Mouse (Mus musculus) intestine, embryonic 14.5 days (tissue): ENCODE results near the gene St3gal4. TPM values are rescaled to one million over a fixed set of nuclear protein-coding genes. Genes with fewer than 3 reads are reported as not detected.

Experiments used
- ATAC-seq: fragments of 200-750 bp; cut with Nextera tagmentation; replicated peaks from 2 replicates; pipeline ENCODE4 v1.8.0; 2017; ENCODE audit warnings: low read depth, moderate number of reproducible peaks, moderate TSS enrichment, moderate library complexity; ENCODE audit not compliant: low FRiP score, low TSS enrichment
- DNase-seq: peaks from one replicate; pipeline ENCODE4 v3.0.0-alpha.2; 2018; ENCODE audit warnings: low spot score
- H3K27ac ChIP-seq: fragments of 300-500 bp; sonication (generic); 2 replicates; pipeline ENCODE4 v1.5.1; 2014; ENCODE audit warnings: low read depth, mild to moderate bottlenecking, control low read depth
- H3K27me3 ChIP-seq: fragments of 300-500 bp; sonication (generic); replicated peaks from 2 replicates; pipeline ENCODE4 v1.6.1; 2014; ENCODE audit warnings: low read length, control low read depth; ENCODE audit not compliant: control insufficient read depth, insufficient read depth
- H3K36me3 ChIP-seq: fragments of 300-500 bp; sonication (generic); 2 replicates; pipeline ENCODE4 v1.6.1; 2014; ENCODE audit warnings: low read length, control low read depth; ENCODE audit not compliant: control insufficient read depth, insufficient read depth
- H3K4me1 ChIP-seq: fragments of 300-500 bp; sonication (generic); replicated peaks from 2 replicates; pipeline ENCODE4 v1.6.1; 2014; ENCODE audit warnings: low read length, control low read depth, mixed read lengths; ENCODE audit not compliant: control insufficient read depth, insufficient read depth
- H3K4me2 ChIP-seq: fragments of 300-500 bp; sonication (generic); 2 replicates; pipeline ENCODE4 v1.6.1; 2014; ENCODE audit warnings: low read length
- H3K4me3 ChIP-seq: fragments of 300-500 bp; sonication (generic); 2 replicates; pipeline ENCODE4 v1.5.1; 2014; ENCODE audit warnings: low read depth, low read length, control low read depth, mixed read lengths
- H3K9ac ChIP-seq: fragments of 300-500 bp; sonication (generic); 2 replicates; pipeline ENCODE4 v1.6.1; 2014; ENCODE audit warnings: mild to moderate bottlenecking, low read length
- H3K9me3 ChIP-seq: fragments of 300-500 bp; sonication (generic); 2 replicates; pipeline ENCODE4 v1.6.1; 2016; ENCODE audit warnings: low read length, control low read depth; ENCODE audit not compliant: control insufficient read depth
- WGBS: fragments of 180-500 bp; shearing (Covaris S2); extraction: QIAGEN DNeasy Blood & Tissue Kit; methylation state at CpG from one replicate; pipeline ENCODE4 v1.1.7; 2014; 5-methylcytosine and 5-hydroxymethylcytosine counted together
- polyA plus RNA-seq: library from polyadenylated mRNA; unstranded; fragments of >200 nt; fragmentation: Nextera tagmentation; extraction: Ambion mirVana; gene quantifications from 2 replicates; pipeline ENCODE4 v1.2.1, GENCODE M21; 2014

The St3gal4 gene
- polyA plus RNA-seq, 1 experiment from 2014 or later = 34.1 TPM

DNA sequence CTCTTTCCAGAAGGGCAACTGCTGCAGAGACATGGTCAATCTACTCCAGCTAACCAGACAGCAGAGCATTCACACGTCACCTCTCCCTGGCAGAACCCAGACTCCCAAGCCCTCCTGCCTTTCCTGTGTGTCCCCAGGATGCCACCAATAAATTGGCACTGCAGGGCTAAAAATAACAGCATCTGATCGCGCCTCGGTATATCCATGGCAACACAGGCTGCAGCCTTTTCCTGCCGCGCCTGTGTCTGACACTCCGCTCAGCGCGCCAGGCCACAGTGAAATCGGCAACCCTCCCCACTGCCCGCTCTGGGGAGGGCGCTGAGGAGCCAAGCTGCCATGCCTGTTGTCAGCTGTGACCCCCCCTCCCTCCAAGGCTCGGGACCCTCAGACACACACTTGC is 101.5 kb downstream of the St3gal4 start:
- WGBS = 14% methylated on average over 13 of the region's 13 CpGs
- no peak overlapping the region for H3K27ac ChIP-seq
- peaks cover 14% of the 10 kb centered on the region for H3K27me3 ChIP-seq
- H3K36me3 ChIP-seq = no peaks in the 10 kb centered on the region
- H3K9ac ChIP-seq = no peak overlapping the region
- no peak for DNase-seq
- H3K4me3 ChIP-seq = no peak overlapping the region
- peaks cover 7% of the 10 kb centered on the region; the same call in 1 of the 2 replicates for H3K4me1 ChIP-seq
- H3K4me2 ChIP-seq = peak overlapping the region; percentile 39; the same call in 1 of the 2 replicates
- H3K9me3 ChIP-seq = no peaks in the 10 kb centered on the region
- ATAC-seq = 0 out of 2 replicates have a peak, but pooled peaks have one; percentile 23

DNA sequence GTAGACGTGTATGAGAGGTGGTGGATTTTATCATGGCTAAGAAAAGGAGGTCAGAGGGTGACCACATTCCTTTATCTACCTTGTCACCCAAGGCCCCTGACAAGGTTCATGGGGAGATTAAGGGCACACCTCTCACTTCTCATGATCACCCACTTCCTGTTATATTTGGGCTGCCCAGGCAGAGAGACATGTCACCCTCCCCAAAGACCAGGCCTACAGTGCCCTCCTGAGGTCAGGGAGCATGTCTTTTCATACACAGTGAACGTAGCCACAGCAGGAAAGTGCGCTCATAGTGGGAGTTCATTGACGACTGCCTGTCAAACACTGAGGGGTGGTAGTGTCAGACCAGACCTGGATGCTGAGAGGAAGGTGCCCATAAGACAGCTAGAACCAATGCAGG is 102.3 kb downstream of the St3gal4 start:
- DNase-seq (no peak), ATAC-seq (no peak)
- no peaks in the 10 kb centered on the region for H3K36me3 ChIP-seq
- peaks cover 7% of the 10 kb centered on the region; the same call in 1 of the 2 replicates for H3K4me1 ChIP-seq
- H3K9ac ChIP-seq = no peak overlapping the region
- no peak overlapping the region for H3K4me3 ChIP-seq
- H3K27ac ChIP-seq = no peak overlapping the region
- peaks cover 14% of the 10 kb centered on the region for H3K27me3 ChIP-seq
- H3K9me3 ChIP-seq = no peaks in the 10 kb centered on the region
- WGBS = 58% methylated on average over 4 of the region's 4 CpGs
- no peak overlapping the region for H3K4me2 ChIP-seq

DNA sequence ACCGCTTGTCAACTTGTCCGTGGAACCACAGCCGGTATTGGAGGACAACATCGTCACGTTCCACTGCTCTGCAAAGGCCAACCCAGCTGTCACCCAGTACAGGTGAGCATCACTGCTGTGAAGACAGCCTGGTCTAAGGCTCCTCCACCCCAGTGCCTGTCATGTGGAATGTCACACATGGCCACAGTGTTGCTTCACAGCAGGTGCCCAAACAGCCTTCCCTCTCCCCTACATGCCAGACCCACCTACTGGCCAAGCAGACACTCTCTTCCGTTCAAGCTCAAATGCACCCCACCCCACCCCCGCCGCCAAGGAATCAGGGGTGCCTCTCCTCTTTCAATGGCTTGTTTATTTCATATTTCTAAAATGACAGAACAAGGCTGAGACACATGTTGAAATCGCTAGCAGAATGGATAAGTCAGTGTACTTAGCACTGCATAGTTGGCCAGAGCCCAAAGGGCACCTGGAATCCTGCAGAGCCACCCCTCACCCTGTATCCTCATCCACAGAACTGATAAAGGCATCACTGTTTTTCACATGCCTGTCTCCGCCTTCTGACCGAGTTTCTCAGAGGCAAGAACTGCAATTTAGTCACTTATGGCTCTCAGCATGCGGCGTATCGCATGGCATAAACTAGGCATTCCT is 111.2 kb downstream of the St3gal4 start:
- no peak overlapping the region for H3K27ac ChIP-seq
- no peak for ATAC-seq
- H3K9ac ChIP-seq = no peak overlapping the region
- no peak overlapping the region for H3K4me2 ChIP-seq
- peaks cover 7% of the 10 kb centered on the region for H3K27me3 ChIP-seq
- 80% methylated on average over 14 of the region's 14 CpGs for whole genome bisulfite sequencing
- H3K36me3 ChIP-seq = no peaks in the 10 kb centered on the region
- DNase-seq = no peak
- H3K9me3 ChIP-seq = no peaks in the 10 kb centered on the region
- H3K4me3 ChIP-seq = no peak overlapping the region
- H3K4me1 ChIP-seq = no peaks in the 10 kb centered on the region

DNA sequence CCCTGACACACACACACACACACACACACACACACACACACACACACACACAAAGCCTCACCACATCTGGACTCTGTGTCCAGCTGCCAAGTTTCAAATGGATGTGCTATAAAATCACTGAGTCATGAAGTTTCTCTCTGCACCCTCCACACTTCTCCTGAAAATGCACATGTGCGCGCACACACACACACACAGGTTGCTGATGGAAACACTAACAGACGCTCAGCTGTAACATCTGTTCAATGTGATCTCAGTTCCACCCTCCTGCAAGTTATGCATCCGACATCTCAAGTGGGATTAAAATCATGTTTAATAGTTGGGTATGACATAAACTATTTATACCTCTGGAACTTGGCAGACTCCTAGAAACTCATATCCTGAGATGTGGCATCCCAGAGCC is 115.0 kb downstream of the St3gal4 start:
- no peaks in the 10 kb centered on the region for H3K4me1 ChIP-seq
- no peak overlapping the region for H3K9ac ChIP-seq
- DNase-seq (no peak), ATAC-seq (no peak)
- no peak overlapping the region for H3K27ac ChIP-seq
- no peaks in the 10 kb centered on the region for H3K9me3 ChIP-seq
- H3K27me3 ChIP-seq = peaks cover 7% of the 10 kb centered on the region
- H3K36me3 ChIP-seq = no peaks in the 10 kb centered on the region
- 48% methylated on average over 4 of the region's 4 CpGs for WGBS
- no peak overlapping the region for H3K4me3 ChIP-seq
- H3K4me2 ChIP-seq = no peak overlapping the region

DNA sequence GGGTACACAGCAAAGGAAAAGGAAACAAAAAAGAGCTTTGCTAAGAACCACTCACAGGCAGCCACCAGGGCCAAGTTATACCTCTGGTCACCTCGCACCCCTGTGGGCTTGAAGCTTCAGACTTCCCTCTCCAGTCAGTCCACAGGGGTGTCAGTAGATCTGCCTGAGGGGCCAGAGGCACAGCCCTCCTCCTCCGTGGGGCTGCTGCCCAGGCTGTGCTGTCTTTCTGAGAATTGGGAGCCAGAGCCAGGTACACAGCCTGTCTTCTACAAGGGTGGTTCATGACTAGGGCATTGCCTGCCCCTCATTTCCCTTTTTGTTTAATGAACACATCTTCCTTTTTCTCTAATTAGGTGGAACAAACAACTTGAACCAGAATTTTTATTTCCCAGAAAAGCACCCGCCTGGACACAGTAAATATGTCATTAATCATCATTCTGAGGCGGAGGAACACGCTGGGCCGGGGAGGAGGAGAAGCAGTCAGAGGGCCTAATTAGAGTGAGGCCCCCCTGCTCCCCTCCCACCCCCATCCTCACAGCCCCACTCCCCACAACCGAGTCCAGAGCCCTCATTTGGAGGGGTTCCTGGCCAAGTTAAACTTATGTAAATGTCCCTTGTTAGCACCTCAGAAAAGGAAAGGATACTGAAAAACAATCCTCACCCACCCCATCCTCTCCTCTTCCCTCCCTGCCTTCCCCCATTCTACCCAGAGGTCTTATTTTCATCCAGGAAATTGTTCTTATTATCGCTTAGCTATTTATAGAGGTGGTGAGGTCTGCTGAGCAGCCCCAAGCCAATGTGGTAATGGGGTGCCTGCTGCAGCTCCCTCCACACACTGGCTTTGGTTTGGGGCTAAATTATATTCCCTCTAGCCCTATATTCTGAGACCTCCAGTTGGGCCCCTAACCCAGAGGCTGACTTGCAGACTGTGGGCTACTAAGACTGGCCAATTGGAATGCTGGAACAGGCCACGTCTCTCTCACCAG is 120.9 kb downstream of the St3gal4 start:
- Histone ChIP-seq H3K36me3 (no peaks in the 10 kb centered on the region), H3K9ac (no peak overlapping the region), H3K27me3 (peaks cover 12% of the 10 kb centered on the region; the same call in 1 of the 2 replicates), H3K9me3 (no peaks in the 10 kb centered on the region), H3K4me3 (no peak overlapping the region), H3K4me2 (no peak overlapping the region), H3K4me1 (no peaks in the 10 kb centered on the region), H3K27ac (no peak overlapping the region)
- 38% methylated on average over 9 of the region's 9 CpGs for WGBS
- DNase-seq (no peak), ATAC-seq (no peak)

Other genes starting within 250 kb of the St3gal4 start
- gene Dcps, start 56.8 kb upstream of the St3gal4 start, polyA plus RNA-seq = 85.7 and 94.1 TPM in 2 replicates
- 132 TPM in 2 replicates for gene Srpr, start 80.9 kb upstream of the St3gal4 start, polyA plus RNA-seq
- gene Tirap, start 81.0 kb upstream of the St3gal4 start, polyA plus RNA-seq = 13.8 and 14.1 TPM in 2 replicates
- gene Foxred1, start 91.8 kb upstream of the St3gal4 start, polyA plus RNA-seq = 39.9 and 40.9 TPM in 2 replicates
- gene Fam118b, start 148.5 kb upstream of the St3gal4 start, polyA plus RNA-seq = 43.1 and 43.2 TPM in 2 replicates
- 29.1 and 37.1 TPM in 2 replicates for gene Rpusd4, start 148.6 kb upstream of the St3gal4 start, polyA plus RNA-seq